Mouse (Mus musculus) erythroblast, embryonic 14.5 days (primary cell): ENCODE measurements around the gene Yipf6. TPM values are rescaled to one million over a fixed set of nuclear protein-coding genes. Genes with fewer than 3 reads are reported as not detected.
"Not testable (repeated sequence)": the region's sequence is repeated elsewhere in the genome, so short reads cannot be mapped to it uniquely, and the experiment has no call there.

Experiments
- H3K27me3 ChIP-seq: 2 replicates; pipeline ENCODE4 v1.6.1; 2012; ENCODE audit warnings: inconsistent platforms; ENCODE audit not compliant: control insufficient read depth
- H3K36me3 ChIP-seq: 2 replicates; pipeline ENCODE4 v1.6.1; 2012; ENCODE audit warnings: mild to moderate bottlenecking, inconsistent platforms; ENCODE audit not compliant: control insufficient read depth
- H3K4me1 ChIP-seq: 2 replicates; pipeline ENCODE4 v1.6.1; 2012; ENCODE audit warnings: inconsistent platforms; ENCODE audit not compliant: control insufficient read depth
- H3K4me3 ChIP-seq: replicated peaks from 2 replicates; pipeline ENCODE3; 2012; ENCODE audit warnings: moderate library complexity, mild to moderate bottlenecking, inconsistent platforms
- H3K9me3 ChIP-seq: 2 replicates; pipeline ENCODE4 v1.6.1; 2012; ENCODE audit warnings: low read length, inconsistent platforms, mixed read lengths; ENCODE audit not compliant: control insufficient read depth
- GATA1 ChIP-seq: IDR thresholded peaks from 2 replicates; pipeline ENCODE4 v1.6.1; 2012; ENCODE audit warnings: low read length, inconsistent platforms, mixed read lengths
- TAL1 ChIP-seq: IDR thresholded peaks from 3 replicates; pipeline ENCODE4 v1.6.1; 2012; ENCODE audit warnings: low read length, inconsistent platforms, mixed read lengths
- polyA plus RNA-seq: library from polyadenylated mRNA; stranded (reverse); fragments of >175 nt; gene quantifications from 2 replicates; pipeline ENCODE4 v1.2.3, GENCODE M21; 2012

The Yipf6 gene
- polyA plus RNA-seq, 1 experiment, result 0.52 TPM

- H3K4me1 ChIP-seq, result peaks cover 9% of the 10 kb centered on the region
- TF ChIP-seq TAL1 (no peak), GATA1 (no peak)
- no peak overlapping the region for H3K4me3 ChIP-seq
These were observed 17.8 kb downstream of the Yipf6 start for GRCm38 (mm10) chrX:98953941-98954340.

DNA sequence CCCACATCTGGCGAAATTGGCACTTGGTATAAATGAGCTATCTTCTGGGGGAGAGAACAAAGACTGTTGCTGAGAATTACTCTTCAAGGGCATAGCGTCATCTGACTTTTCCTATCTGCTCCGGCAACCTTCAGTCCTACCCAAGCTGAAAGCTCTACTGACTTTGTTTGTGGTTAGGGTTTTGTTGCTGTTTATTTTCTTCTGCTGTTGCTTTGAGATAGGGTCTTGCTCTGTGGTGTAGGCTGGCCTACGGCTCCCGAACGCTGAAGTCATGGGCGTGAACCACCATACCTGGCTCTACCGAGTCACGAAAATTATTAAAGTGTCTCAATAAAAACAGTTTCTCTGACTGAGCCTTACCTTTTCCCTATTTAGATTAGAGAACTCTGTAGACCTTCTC, 22.2 kb downstream of the Yipf6 start:
- TF ChIP-seq TAL1 (no peak), GATA1 (no peak)
- no peak overlapping the region for H3K4me3 ChIP-seq
- H3K36me3 ChIP-seq, result no peaks in the 10 kb centered on the region
- no peaks in the 10 kb centered on the region for H3K9me3 ChIP-seq
- H3K27me3 ChIP-seq, result peaks cover 3% of the 10 kb centered on the region; the same call in 1 of the 2 replicates
- peaks cover 13% of the 10 kb centered on the region for H3K4me1 ChIP-seq

More at GRCm38 (mm10) chrX:98953941-98954340, 17.8 kb downstream of the Yipf6 start:
- Histone ChIP-seq H3K27me3 (no peaks in the 10 kb centered on the region), H3K36me3 (no peaks in the 10 kb centered on the region; the same call in 1 of the 2 replicates), H3K9me3 (no peaks in the 10 kb centered on the region)

- Histone ChIP-seq H3K36me3 (no peaks in the 10 kb centered on the region), H3K4me3 (no peak overlapping the region), H3K4me1 (peaks cover 13% of the 10 kb centered on the region), H3K9me3 (no peaks in the 10 kb centered on the region), H3K27me3 (peaks cover 3% of the 10 kb centered on the region; the same call in 1 of the 2 replicates)
- TF ChIP-seq TAL1 (no peak), GATA1 (no peak)
These were observed 22.9 kb downstream of the Yipf6 start for GRCm38 (mm10) chrX:98959050-98959449.

GRCm38 (mm10) chrX:98963742-98964141, 27.6 kb downstream of the Yipf6 start:
- H3K27me3 ChIP-seq, result peaks cover 8% of the 10 kb centered on the region
- no peaks in the 10 kb centered on the region for H3K9me3 ChIP-seq
- peaks cover 5% of the 10 kb centered on the region; the same call in 1 of the 2 replicates for H3K4me1 ChIP-seq
- TF ChIP-seq TAL1 (no peak), GATA1 (no peak)
- no peak overlapping the region for H3K4me3 ChIP-seq
- H3K36me3 ChIP-seq, result no peaks in the 10 kb centered on the region

GRCm38 (mm10) chrX:98964513-98964912, 28.4 kb downstream of the Yipf6 start:
- TF ChIP-seq TAL1 (no peak), GATA1 (no peak)
- Histone ChIP-seq H3K36me3 (no peaks in the 10 kb centered on the region), H3K4me1 (no peaks in the 10 kb centered on the region), H3K27me3 (peaks cover 8% of the 10 kb centered on the region), H3K9me3 (no peaks in the 10 kb centered on the region), H3K4me3 (no peak overlapping the region)

DNA sequence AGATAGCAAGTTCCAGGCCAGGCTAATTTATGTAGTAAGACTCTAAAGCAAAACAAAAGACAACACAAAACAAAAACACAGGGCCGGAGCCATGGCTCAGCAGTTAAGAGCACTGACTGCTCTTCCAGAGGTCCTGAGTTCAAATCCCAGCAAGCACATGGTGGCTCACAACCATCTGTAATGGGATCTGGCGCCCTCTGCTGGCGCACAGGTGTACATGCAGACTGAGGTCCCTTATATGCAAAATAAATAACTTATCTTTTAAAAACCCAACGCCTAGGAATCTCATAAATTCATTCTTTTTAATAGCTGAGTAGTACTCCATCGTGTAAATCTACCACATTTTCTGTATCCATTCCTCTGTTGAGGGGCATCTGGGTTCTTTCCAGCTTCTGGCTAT, 50.5 kb downstream of the Yipf6 start:
- not testable (repeated sequence) for H3K4me3 ChIP-seq, H3K9me3 ChIP-seq, H3K36me3 ChIP-seq, H3K27me3 ChIP-seq, H3K4me1 ChIP-seq

DNA sequence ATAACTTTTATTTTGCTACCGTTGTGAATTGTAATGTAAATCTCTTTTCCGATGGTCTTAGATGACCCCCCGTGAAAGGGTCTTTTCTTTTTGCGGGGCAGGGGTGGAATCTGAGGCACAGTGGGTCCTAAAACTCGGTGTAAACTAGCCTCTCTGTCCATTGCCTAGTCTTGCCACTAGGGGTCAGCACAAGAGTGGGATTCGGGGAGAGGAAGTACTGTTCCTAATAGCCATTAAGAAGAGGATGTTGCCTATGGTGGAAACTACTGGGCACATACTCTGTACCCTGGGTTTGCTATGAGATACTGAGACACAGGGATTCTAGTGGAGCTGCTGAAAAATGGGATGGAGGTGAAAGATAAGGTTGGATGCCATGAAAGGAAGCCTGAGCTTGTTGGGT, 53.5 kb downstream of the Yipf6 start:
- Histone ChIP-seq H3K36me3 (no peaks in the 10 kb centered on the region), H3K9me3 (no peaks in the 10 kb centered on the region), H3K4me3 (no peak overlapping the region), H3K27me3 (no peaks in the 10 kb centered on the region; the same call in 1 of the 2 replicates), H3K4me1 (no peaks in the 10 kb centered on the region)
- no peak for TF ChIP-seq TAL1
- TF ChIP-seq GATA1, result no peak

Other genes with a start within 250 kb of the Yipf6 start
- gene Ophn1, start 45.3 kb upstream of the Yipf6 start, polyA plus RNA-seq, result not detected in 2 replicates
- gene Stard8, start 66.9 kb downstream of the Yipf6 start, polyA plus RNA-seq, result 0.04 and 0.07 TPM in 2 replicates
- 0.03 and 0.06 TPM in 2 replicates for gene Efnb1, start 199.8 kb downstream of the Yipf6 start, polyA plus RNA-seq